Mouse (Mus musculus): Measurements from ENCODE around the gene Serping1.
A peak's percentile ranks its signal among the peaks of the same experiment; 100 is the strongest.

- TF ChIP-seq CTCF (conservative IDR thresholded peaks at IDR 0.05; ENCODE audit: insufficient read depth, insufficient read length, low read depth, low read length): peak; percentile 89
- TF ChIP-seq POLR2A (IDR thresholded peaks at IDR 0.05; ENCODE audit: low read depth, low read length): no peak
Observed at GRCm38 (mm10) chr2:84797833-84798492, 22.7 kb upstream of the Serping1 start.
